ENCODE assay signal across 11 mouse cellular contexts in genomic region chr19:4492526-4493296, GRCm38 (mm10). TPM values are rescaled to one million over a fixed set of nuclear protein-coding genes. Genes with fewer than 3 reads are reported as not detected.
A peak's percentile ranks its signal among the peaks of the same experiment; 100 is the strongest.
DNase-seq lines count a peak whose midpoint lies in the region; ATAC-seq lines count a peak whose summit lies in the region.
"Had no signal": no experiment of that assay in that cellular context is flagged by ENCODE, and none has a peak within 500 bp of the region (broad histone marks: within the 10 kb centered on the region; RNA-seq: fewer than 3 reads in every experiment).

No protein-coding gene starts in this region.

- H3K9me3 ChIP-seq in midbrain, embryonic 13.5 days = no peaks in the 10 kb centered on the region

- 61% methylated on average over 9 of the region's 9 CpGs for WGBS in midbrain, embryonic 13.5 days

- no peak overlapping the region; the same call in 1 of the 2 replicates for H3K9ac ChIP-seq in midbrain, embryonic 13.5 days (replicated peaks)

- no peak overlapping the region for H3K4me2 ChIP-seq in midbrain, embryonic 13.5 days (replicated peaks)

- no peaks in the 10 kb centered on the region for H3K36me3 ChIP-seq in midbrain, embryonic 13.5 days

- no peak overlapping the region for H3K4me3 ChIP-seq in midbrain, embryonic 13.5 days (replicated peaks)
- H3K4me3 ChIP-seq: erythroblast, embryonic 14.5 days had no signal

- peaks cover 2% of the 10 kb centered on the region for H3K4me1 ChIP-seq in midbrain, embryonic 13.5 days (replicated peaks)

- peak; percentile 25 for DNase-seq in layer of hippocampus, adult 9-11 months
- no peak for DNase-seq in layer of hippocampus, adult 8-10 months (ENCODE audit: low spot score in 2 of 2)
- DNase-seq in adipocyte (ENCODE audit: low spot score) = peak; percentile 81
- DNase-seq in cerebellum, postnatal 4 days (ENCODE audit: low spot score in 2 of 2) = peak; percentile 30 to 80
- peak; percentile 77 to 94 for DNase-seq in kidney, postnatal 25 days
- no peak for DNase-seq in spleen, postnatal 4 days (ENCODE audit: low spot score in 2 of 2)
- no peak for DNase-seq in thymus, postnatal 14 days

- no peak overlapping the region for H3K27ac ChIP-seq in midbrain, embryonic 13.5 days

- no peaks in the 10 kb centered on the region for H3K27me3 ChIP-seq in midbrain, embryonic 13.5 days

- no peak for ATAC-seq in midbrain, embryonic 13.5 days

RNA-seq across cellular contexts. Expression of gene 2010003K11Rik, which starts 5.7 kb away (rescaled TPM):
- not detected for total RNA-seq in layer of hippocampus, adult 8-10 months (2022)
- polyA plus RNA-seq in midbrain, embryonic 13.5 days (2015; fragmentation: Nextera tagmentation; extraction: Ambion mirVana) = not detected in 2 replicates
- polyA plus RNA-seq: erythroblast, embryonic 14.5 days; limb, embryonic 11.5 days; neural tube, embryonic 14.5 days had no signal

RNA-seq across cellular contexts. Expression of gene Syt12, which starts 15.5 kb away (rescaled TPM):
- 10 to 100 TPM; 29.2 to 31.3 (median 30.2) TPM for total RNA-seq in layer of hippocampus, adult 8-10 months (2022)
- 1.7 and 1.9 TPM in 2 replicates for polyA plus RNA-seq in midbrain, embryonic 13.5 days (2015; fragmentation: Nextera tagmentation; extraction: Ambion mirVana)
- polyA plus RNA-seq: erythroblast, embryonic 14.5 days had no signal

RNA-seq across cellular contexts. Expression of gene Pcx, which starts 17.6 kb away (rescaled TPM):
- 10 to 100 TPM; 64.5 to 72.7 (median 68.1) TPM for total RNA-seq in layer of hippocampus, adult 8-10 months (2022)
- 18.7 and 20.7 TPM in 2 replicates for polyA plus RNA-seq in midbrain, embryonic 13.5 days (2015; fragmentation: Nextera tagmentation; extraction: Ambion mirVana)

RNA-seq across cellular contexts. Expression of gene Rhod, which starts 53.5 kb away (rescaled TPM):
- 1 to 10 TPM in 1 of 4 experiments, under 1 TPM in 3; 0.74 to 1.1 (median 0.85) TPM for total RNA-seq in layer of hippocampus, adult 8-10 months (2022)
- polyA plus RNA-seq in midbrain, embryonic 13.5 days (2015; fragmentation: Nextera tagmentation; extraction: Ambion mirVana) = 4.2 and 10.3 TPM in 2 replicates
- polyA plus RNA-seq: erythroblast, embryonic 14.5 days had no signal

Comparison
In these comparisons a context has a peak if more than half of its experiments do, and no peak if none do; other contexts are left out.
1. DNase-seq: peak in layer of hippocampus, adult 9-11 months (single experiment), adipocyte (single experiment), cerebellum, postnatal 4 days (2 of 2) and kidney, postnatal 25 days (2 of 2); none in layer of hippocampus, adult 8-10 months (0 of 2), spleen, postnatal 4 days (0 of 2) and thymus, postnatal 14 days (single experiment).